Mouse (Mus musculus): Measurements from ENCODE around the gene Cobll1.

GRCm38 (mm10) chr2:65196994-65197393, 42.2 kb downstream of the Cobll1 start:
- TF ChIP-seq CTCF (IDR thresholded peaks at IDR 0.05; ENCODE audit: borderline replicate concordance, insufficient read depth, low read length) (no peak), POLR2A (IDR thresholded peaks at IDR 0.05; ENCODE audit: low read depth, low read length) (no peak)
